Mouse (Mus musculus): ENCODE data around the gene Ces1e.
"Not testable (repeated sequence)": the region's sequence is repeated elsewhere in the genome, so short reads cannot be mapped to it uniquely, and the experiment has no call there.

Ces1e gene

DNA sequence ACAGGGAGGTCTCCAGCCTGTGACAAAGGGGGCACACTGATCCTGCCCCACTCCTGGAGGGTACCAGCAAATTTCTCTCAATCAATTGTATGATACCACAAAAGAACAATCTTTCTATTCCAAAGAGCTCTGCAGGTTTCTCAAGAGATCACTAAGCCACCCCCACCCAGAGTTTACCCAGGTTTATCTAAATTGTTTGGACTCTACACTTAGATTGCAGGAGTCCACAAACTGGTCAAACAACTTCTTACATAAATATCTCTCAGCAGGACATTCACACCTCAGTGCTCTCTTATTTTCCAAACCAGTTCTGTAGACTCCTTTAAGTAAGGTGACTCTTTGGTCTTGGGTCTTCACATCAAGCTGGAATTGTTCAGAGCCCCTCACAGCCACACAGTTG lies at the start of gene Ces1e:
Ces1e (minus strand) TSS at position 174 of the 400 bp plus-strand sequence.
- DNase-seq, result no peak

DNA sequence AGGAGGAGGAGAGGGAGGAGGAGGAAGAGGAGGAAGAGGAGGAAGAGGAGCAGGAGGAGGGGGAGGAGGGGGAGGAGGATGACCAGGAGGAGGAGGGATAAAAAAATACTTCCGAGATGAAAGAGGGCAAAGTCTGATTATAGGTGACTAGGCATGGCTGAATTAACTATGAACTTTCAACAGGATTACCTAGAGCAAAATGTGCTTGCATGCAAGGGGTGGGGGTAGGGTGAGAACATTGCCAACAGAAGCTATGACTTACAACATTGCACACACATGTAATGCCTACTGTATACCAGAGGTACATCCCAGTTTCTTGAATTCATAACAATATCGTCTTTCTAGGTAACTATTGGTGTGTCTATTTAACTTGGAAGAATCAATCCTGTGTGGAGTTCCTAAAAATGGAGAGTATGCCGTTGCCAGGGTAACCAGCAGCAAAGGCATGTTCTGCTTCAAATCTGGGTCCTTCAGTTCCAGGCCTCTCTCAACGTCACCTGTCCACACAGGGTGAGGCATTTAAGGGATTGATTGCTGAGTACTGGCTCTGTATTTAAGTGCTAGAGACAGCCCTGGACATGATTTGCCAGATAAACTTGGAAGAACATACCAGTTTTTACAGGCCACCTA lies 48.9 kb upstream of the Ces1e start:
- DNase-seq, result no peak

- no peak for DNase-seq
Measured at GRCm38 (mm10) chr8:93274609-93275008, 45.2 kb upstream of the Ces1e start.

DNA sequence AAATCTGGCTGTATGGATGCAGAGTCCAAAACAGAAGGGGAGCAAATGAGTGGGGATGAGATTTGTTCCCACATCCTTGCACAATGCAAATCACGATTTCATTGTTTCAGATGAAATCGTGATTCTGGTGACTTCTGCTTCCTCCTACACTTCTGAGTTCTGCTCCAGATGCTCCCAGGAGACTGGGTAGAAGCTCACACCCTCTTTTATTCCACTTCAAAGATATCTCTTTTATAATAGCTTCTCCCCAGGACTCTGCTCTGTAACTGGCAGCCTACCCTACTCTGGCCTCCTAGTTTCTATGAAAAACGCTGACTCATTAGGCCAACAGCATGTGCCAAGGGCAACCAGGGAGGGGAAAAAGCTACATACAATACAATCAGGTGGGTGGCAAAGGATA lies 43.9 kb upstream of the Ces1e start:
- DNase-seq, result no peak

DNA sequence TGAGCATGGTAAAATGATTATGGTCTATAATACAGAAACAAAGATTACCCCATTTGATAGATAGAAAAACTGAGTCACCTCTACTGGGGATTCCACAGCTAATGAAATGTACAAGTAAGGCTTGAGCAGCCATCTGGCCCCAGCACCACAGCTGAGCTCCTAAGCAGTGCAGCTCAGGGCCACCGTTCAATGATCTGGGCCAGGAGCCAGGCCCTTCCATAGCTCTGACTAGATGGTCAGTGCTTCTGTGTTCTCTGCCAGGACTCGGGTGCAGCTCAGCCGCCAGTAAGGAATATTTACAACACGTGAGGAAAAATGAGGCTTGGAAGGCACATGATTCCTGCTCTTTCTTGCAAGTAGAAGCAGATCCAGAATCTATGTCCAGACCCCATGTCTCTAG lies 43.3 kb upstream of the Ces1e start:
- no peak for DNase-seq

- DNase-seq, result no peak
Measured at GRCm38 (mm10) chr8:93261436-93261835, 32.0 kb upstream of the Ces1e start.

- DNase-seq, result no peak
Measured at GRCm38 (mm10) chr8:93252400-93252925, 23.0 kb upstream of the Ces1e start.

GRCm38 (mm10) chr8:93246057-93246456 lies 16.6 kb upstream of the Ces1e start:
- no peak for DNase-seq

GRCm38 (mm10) chr8:93239884-93240283 lies 10.5 kb upstream of the Ces1e start:
- no peak for DNase-seq

DNA sequence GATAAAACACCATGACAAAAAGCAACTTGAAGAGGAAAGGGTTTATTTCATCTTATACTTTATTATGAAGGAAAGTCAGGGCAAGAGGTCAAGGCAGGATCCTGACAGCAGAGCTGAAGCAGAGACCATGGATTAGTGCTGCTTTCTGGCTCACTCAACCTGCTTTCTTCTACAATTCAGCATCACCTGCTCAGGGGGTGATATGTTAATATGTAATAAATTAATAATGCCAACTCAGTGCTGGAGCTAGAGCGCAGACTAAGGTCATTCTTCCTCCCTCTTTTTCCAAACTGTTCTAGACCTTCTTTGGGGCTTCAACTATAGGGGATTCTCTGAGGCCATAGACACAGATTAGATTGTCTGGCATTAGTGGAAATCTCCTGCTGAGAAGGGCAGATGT lies 6.3 kb upstream of the Ces1e start:
- no peak for DNase-seq

GRCm38 (mm10) chr8:93234706-93235105 lies 5.3 kb upstream of the Ces1e start:
- no peak for DNase-seq

DNA sequence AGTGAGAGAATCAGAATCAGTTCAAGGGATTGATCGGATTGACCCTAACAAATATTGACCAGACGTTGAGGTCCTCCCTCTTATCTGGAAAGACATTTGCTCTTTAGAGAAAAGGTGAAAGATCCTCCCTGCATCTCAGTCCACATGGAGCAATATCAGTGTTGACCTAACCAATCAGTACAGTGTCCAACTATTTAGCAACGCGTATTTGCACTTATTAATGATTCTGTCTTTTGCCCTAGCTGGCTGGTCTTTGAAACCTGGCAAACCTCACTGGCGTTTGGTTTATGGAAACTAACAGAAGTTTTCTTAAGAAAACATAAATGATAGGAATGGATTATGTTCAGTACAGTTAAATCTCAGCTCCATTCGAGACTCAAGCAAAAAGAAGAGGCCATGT lies 4.6 kb upstream of the Ces1e start:
- DNase-seq, result no peak

GRCm38 (mm10) chr8:93228673-93229370 lies 597 bp downstream of the Ces1e start:
- DNase-seq, result no peak

DNA sequence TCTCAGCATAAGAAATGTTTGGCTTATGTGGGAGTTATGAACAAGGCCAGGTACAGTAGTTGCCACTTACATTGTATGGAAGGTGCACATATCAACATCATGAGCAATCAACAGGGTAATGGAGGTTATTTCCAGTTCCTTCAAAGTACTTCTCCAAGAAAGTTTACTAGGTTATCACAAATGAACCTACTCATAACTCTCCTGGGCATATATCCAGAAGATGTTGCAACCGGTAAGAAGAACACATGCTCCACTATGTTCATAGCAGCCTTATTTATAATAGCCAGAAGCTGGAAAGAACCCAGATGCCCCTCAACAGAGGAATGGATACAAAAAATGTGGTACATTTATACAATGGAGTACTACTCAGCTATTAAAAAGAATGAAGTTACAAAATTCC lies 2.9 kb downstream of the Ces1e start:
- not testable (repeated sequence) for DNase-seq

- DNase-seq, result no peak
Measured at GRCm38 (mm10) chr8:93221896-93222295, 7.5 kb downstream of the Ces1e start.

GRCm38 (mm10) chr8:93217867-93218266 lies 11.6 kb downstream of the Ces1e start:
- DNase-seq, result no peak

DNA sequence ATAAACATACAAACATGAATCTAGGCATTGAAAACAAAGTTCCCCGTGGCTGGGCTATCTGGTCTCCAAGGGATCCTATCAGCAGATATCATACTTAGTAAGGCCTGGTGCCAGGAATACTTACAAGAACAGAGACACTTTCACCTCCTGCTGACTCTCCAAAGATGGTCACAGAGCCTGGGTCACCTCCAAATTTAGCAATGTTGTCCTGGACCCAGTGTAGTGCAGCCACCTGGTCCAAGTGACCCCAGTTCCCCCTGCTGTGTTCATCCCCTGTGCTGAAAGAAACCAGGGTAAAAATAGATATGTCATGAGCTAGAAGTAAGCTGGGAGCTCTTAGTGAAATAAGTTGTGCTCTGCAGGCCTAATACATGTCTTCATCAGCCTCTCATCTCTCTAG lies 12.0 kb downstream of the Ces1e start:
- no peak for DNase-seq

DNA sequence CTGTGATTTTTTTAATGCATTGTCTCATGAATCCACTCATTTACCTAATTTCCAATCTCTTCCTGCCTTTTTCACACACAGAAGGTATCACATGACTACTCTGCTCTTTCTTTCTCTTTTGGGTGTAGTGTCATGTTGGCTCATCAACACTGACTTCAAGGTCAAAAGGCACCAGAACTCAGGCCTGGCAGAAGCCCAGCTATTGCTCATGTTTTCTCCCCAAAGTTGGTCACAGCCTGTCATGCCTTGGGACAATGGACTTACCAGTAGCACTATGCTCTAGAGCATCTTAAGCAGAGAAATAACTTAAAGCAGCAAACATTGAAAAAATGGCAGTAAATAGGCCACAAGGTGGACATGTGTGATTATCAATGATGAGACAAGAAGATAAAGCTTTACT lies 18.3 kb downstream of the Ces1e start:
- DNase-seq, result no peak

GRCm38 (mm10) chr8:93199146-93199545 lies 30.3 kb downstream of the Ces1e start:
- not testable (repeated sequence) for DNase-seq

GRCm38 (mm10) chr8:93197685-93198525 lies 31.5 kb downstream of the Ces1e start, which contains the start of gene Ces1d:
Ces1d (minus strand) TSS chr8:93197838.
- no peak for DNase-seq

- DNase-seq, result no peak
Measured at GRCm38 (mm10) chr8:93196436-93196835, 33.0 kb downstream of the Ces1e start.

GRCm38 (mm10) chr8:93180581-93181129 lies 48.8 kb downstream of the Ces1e start:
- DNase-seq, result no peak

GRCm38 (mm10) chr8:93176593-93176992 lies 52.8 kb downstream of the Ces1e start:
- no peak for DNase-seq
